Mouse (Mus musculus) hindbrain, embryonic 13.5 days (tissue): ENCODE results near the gene Gtdc1. TPM values are rescaled to one million over a fixed set of nuclear protein-coding genes. Genes with fewer than 3 reads are reported as not detected.

ENCODE experiments used
- ATAC-seq: fragments of 200-750 bp; cut with Nextera tagmentation; 2 replicates; pipeline ENCODE4 v1.8.0; 2017; ENCODE audit warnings: moderate TSS enrichment; ENCODE audit not compliant: low FRiP score
- H3K27ac ChIP-seq: fragments of 300-500 bp; sonication (generic); 2 replicates; pipeline ENCODE4 v1.5.1; 2015; ENCODE audit warnings: inconsistent platforms, mild to moderate bottlenecking, moderate library complexity
- H3K27me3 ChIP-seq: fragments of 300-500 bp; sonication (generic); 2 replicates; pipeline ENCODE4 v1.6.1; 2015; ENCODE audit warnings: mild to moderate bottlenecking, inconsistent platforms
- H3K36me3 ChIP-seq: fragments of 300-500 bp; sonication (generic); 2 replicates; pipeline ENCODE4 v1.6.1; 2015; ENCODE audit warnings: mild to moderate bottlenecking, inconsistent platforms
- H3K4me1 ChIP-seq: fragments of 300-500 bp; sonication (generic); replicated peaks from 2 replicates; pipeline ENCODE4 v1.6.1; 2015; ENCODE audit warnings: inconsistent platforms
- H3K4me2 ChIP-seq: fragments of 300-500 bp; sonication (generic); 2 replicates; pipeline ENCODE4 v1.6.1; 2015; ENCODE audit warnings: inconsistent platforms, mild to moderate bottlenecking, moderate library complexity
- H3K4me3 ChIP-seq: fragments of 300-500 bp; sonication (generic); 2 replicates; pipeline ENCODE4 v1.5.1; 2015; ENCODE audit warnings: mild to moderate bottlenecking, inconsistent platforms
- H3K9ac ChIP-seq: fragments of 300-500 bp; sonication (generic); 2 replicates; pipeline ENCODE4 v1.6.1; 2015; ENCODE audit warnings: mild to moderate bottlenecking, inconsistent platforms
- H3K9me3 ChIP-seq: fragments of 300-500 bp; sonication (generic); 2 replicates; pipeline ENCODE4 v1.6.1; 2016; ENCODE audit warnings: inconsistent platforms
- whole genome bisulfite sequencing: fragments of 180-500 bp; shearing (Covaris S2); methylation state at CpG from one replicate; pipeline ENCODE4 v1.1.7; 2015; 5-methylcytosine and 5-hydroxymethylcytosine counted together
- polyA plus RNA-seq: library from polyadenylated mRNA; unstranded; fragments of >200 nt; fragmentation: Nextera tagmentation; extraction: Ambion mirVana; gene quantifications from 2 replicates; pipeline ENCODE4 v1.2.1, GENCODE M21; 2015

Gene Gtdc1
- polyA plus RNA-seq, 1 experiment from 2014 or later: 21.0 TPM

GRCm38 (mm10) chr2:44826609-44827008 lies 100.8 kb downstream of the Gtdc1 start:
- Histone ChIP-seq H3K9me3 (no peaks in the 10 kb centered on the region), H3K36me3 (no peaks in the 10 kb centered on the region), H3K9ac (no peak overlapping the region), H3K4me2 (no peak overlapping the region), H3K27ac (no peak overlapping the region), H3K4me1 (no peaks in the 10 kb centered on the region), H3K27me3 (no peaks in the 10 kb centered on the region), H3K4me3 (no peak overlapping the region)
- WGBS: 88% methylated on average over 3 of the region's 3 CpGs
- no peak for ATAC-seq

GRCm38 (mm10) chr2:44817787-44818186 lies 109.7 kb downstream of the Gtdc1 start:
- no peak overlapping the region for H3K4me3 ChIP-seq

GRCm38 (mm10) chr2:44813729-44814128 lies 113.7 kb downstream of the Gtdc1 start:
- Histone ChIP-seq H3K27ac (no peak overlapping the region), H3K4me1 (no peaks in the 10 kb centered on the region), H3K9ac (no peak overlapping the region), H3K4me3 (no peak overlapping the region), H3K9me3 (no peaks in the 10 kb centered on the region), H3K36me3 (no peaks in the 10 kb centered on the region), H3K4me2 (no peak overlapping the region), H3K27me3 (no peaks in the 10 kb centered on the region)
- 72% methylated on average over 3 of the region's 3 CpGs for WGBS
- ATAC-seq: no peak

More at GRCm38 (mm10) chr2:44817787-44818186, 109.7 kb downstream of the Gtdc1 start:
- no peak overlapping the region for H3K27ac ChIP-seq
- H3K9me3 ChIP-seq: no peaks in the 10 kb centered on the region
- no peaks in the 10 kb centered on the region for H3K36me3 ChIP-seq
- H3K9ac ChIP-seq: no peak overlapping the region
- no peaks in the 10 kb centered on the region for H3K27me3 ChIP-seq
- no peak overlapping the region for H3K4me2 ChIP-seq
- no peak for ATAC-seq
- no peaks in the 10 kb centered on the region for H3K4me1 ChIP-seq

- 89% methylated on average over 6 of the region's 6 CpGs for WGBS
- H3K27ac ChIP-seq: no peak overlapping the region
- no peak overlapping the region for H3K9ac ChIP-seq
- no peaks in the 10 kb centered on the region for H3K4me1 ChIP-seq
- H3K4me2 ChIP-seq: no peak overlapping the region
- H3K36me3 ChIP-seq: no peaks in the 10 kb centered on the region
- no peak for ATAC-seq
- no peak overlapping the region for H3K4me3 ChIP-seq
- no peaks in the 10 kb centered on the region for H3K9me3 ChIP-seq
- H3K27me3 ChIP-seq: no peaks in the 10 kb centered on the region
These were observed 123.0 kb downstream of the Gtdc1 start for GRCm38 (mm10) chr2:44804497-44804896.

GRCm38 (mm10) chr2:44801361-44801760 lies 126.1 kb downstream of the Gtdc1 start:
- H3K4me1 ChIP-seq: no peaks in the 10 kb centered on the region
- no peak overlapping the region for H3K4me2 ChIP-seq
- no peak for ATAC-seq
- H3K27ac ChIP-seq: no peak overlapping the region
- no peak overlapping the region for H3K4me3 ChIP-seq
- H3K9ac ChIP-seq: no peak overlapping the region
- H3K27me3 ChIP-seq: no peaks in the 10 kb centered on the region
- WGBS: 82% methylated on average over 2 of the region's 2 CpGs
- H3K9me3 ChIP-seq: no peaks in the 10 kb centered on the region
- no peaks in the 10 kb centered on the region for H3K36me3 ChIP-seq

- Histone ChIP-seq H3K27ac (no peak overlapping the region), H3K4me3 (no peak overlapping the region), H3K4me2 (no peak overlapping the region), H3K36me3 (no peaks in the 10 kb centered on the region), H3K9me3 (no peaks in the 10 kb centered on the region), H3K4me1 (no peaks in the 10 kb centered on the region), H3K27me3 (no peaks in the 10 kb centered on the region), H3K9ac (no peak overlapping the region)
- WGBS: 90% methylated on average over 4 of the region's 4 CpGs
- no peak for ATAC-seq
These were observed 135.6 kb downstream of the Gtdc1 start for GRCm38 (mm10) chr2:44791840-44792239.

GRCm38 (mm10) chr2:44791134-44791533 lies 136.3 kb downstream of the Gtdc1 start:
- WGBS: 88% methylated on average over 5 of the region's 5 CpGs
- H3K27me3 ChIP-seq: no peaks in the 10 kb centered on the region
- H3K4me2 ChIP-seq: no peak overlapping the region
- no peaks in the 10 kb centered on the region for H3K4me1 ChIP-seq
- H3K4me3 ChIP-seq: no peak overlapping the region
- ATAC-seq: no peak
- no peaks in the 10 kb centered on the region for H3K36me3 ChIP-seq
- H3K9ac ChIP-seq: no peak overlapping the region
- no peaks in the 10 kb centered on the region for H3K9me3 ChIP-seq
- H3K27ac ChIP-seq: no peak overlapping the region

GRCm38 (mm10) chr2:44782746-44783145 lies 144.7 kb downstream of the Gtdc1 start:
- H3K27me3 ChIP-seq: no peaks in the 10 kb centered on the region
- no peak for ATAC-seq
- no peaks in the 10 kb centered on the region for H3K4me1 ChIP-seq
- H3K36me3 ChIP-seq: no peaks in the 10 kb centered on the region
- H3K9ac ChIP-seq: no peak overlapping the region
- no peak overlapping the region for H3K4me2 ChIP-seq
- 97% methylated on average over 4 of the region's 4 CpGs for WGBS
- no peak overlapping the region for H3K27ac ChIP-seq
- no peak overlapping the region for H3K4me3 ChIP-seq
- H3K9me3 ChIP-seq: no peaks in the 10 kb centered on the region

- Histone ChIP-seq H3K4me3 (no peak overlapping the region), H3K36me3 (no peaks in the 10 kb centered on the region), H3K9ac (no peak overlapping the region), H3K9me3 (no peaks in the 10 kb centered on the region), H3K27ac (no peak overlapping the region), H3K4me2 (no peak overlapping the region), H3K4me1 (no peaks in the 10 kb centered on the region), H3K27me3 (no peaks in the 10 kb centered on the region)
- WGBS: 96% methylated on average over 2 of the region's 2 CpGs
- no peak for ATAC-seq
These were observed 146.5 kb downstream of the Gtdc1 start for GRCm38 (mm10) chr2:44780961-44781360.

GRCm38 (mm10) chr2:44763898-44764297 lies 163.6 kb downstream of the Gtdc1 start:
- H3K4me3 ChIP-seq: no peak overlapping the region
- H3K4me1 ChIP-seq: no peaks in the 10 kb centered on the region
- ATAC-seq: no peak
- no peak overlapping the region for H3K27ac ChIP-seq
- no peaks in the 10 kb centered on the region for H3K36me3 ChIP-seq
- H3K4me2 ChIP-seq: no peak overlapping the region
- 82% methylated on average over 1 of the region's 1 CpGs for WGBS
- no peak overlapping the region for H3K9ac ChIP-seq
- H3K27me3 ChIP-seq: no peaks in the 10 kb centered on the region
- no peaks in the 10 kb centered on the region for H3K9me3 ChIP-seq

GRCm38 (mm10) chr2:44736618-44737017 lies 190.8 kb downstream of the Gtdc1 start:
- Histone ChIP-seq H3K4me1 (no peaks in the 10 kb centered on the region), H3K9me3 (no peaks in the 10 kb centered on the region), H3K4me2 (no peak overlapping the region), H3K36me3 (no peaks in the 10 kb centered on the region), H3K9ac (no peak overlapping the region), H3K4me3 (no peak overlapping the region), H3K27ac (no peak overlapping the region), H3K27me3 (no peaks in the 10 kb centered on the region)
- no peak for ATAC-seq
- WGBS: 96% methylated on average over 1 of the region's 1 CpGs

- ATAC-seq: no peak
- H3K4me3 ChIP-seq: no peak overlapping the region
- H3K4me2 ChIP-seq: no peak overlapping the region
- H3K27ac ChIP-seq: no peak overlapping the region
- H3K4me1 ChIP-seq: no peaks in the 10 kb centered on the region
- H3K36me3 ChIP-seq: no peaks in the 10 kb centered on the region
- no peaks in the 10 kb centered on the region for H3K27me3 ChIP-seq
- H3K9me3 ChIP-seq: no peaks in the 10 kb centered on the region
- no peak overlapping the region for H3K9ac ChIP-seq
These were observed 206.0 kb downstream of the Gtdc1 start for GRCm38 (mm10) chr2:44721461-44721860.

GRCm38 (mm10) chr2:44705883-44706615 lies 221.4 kb downstream of the Gtdc1 start:
- WGBS: 69% methylated on average over 4 of the region's 4 CpGs
- no peak overlapping the region for H3K4me2 ChIP-seq
- H3K27ac ChIP-seq: no peak overlapping the region
- no peak for ATAC-seq
- H3K9me3 ChIP-seq: no peaks in the 10 kb centered on the region
- H3K27me3 ChIP-seq: no peaks in the 10 kb centered on the region
- no peak overlapping the region for H3K4me3 ChIP-seq
- no peak overlapping the region for H3K9ac ChIP-seq
- no peaks in the 10 kb centered on the region for H3K36me3 ChIP-seq
- H3K4me1 ChIP-seq: peaks cover 5% of the 10 kb centered on the region; the same call in 1 of the 2 replicates
